Mouse (Mus musculus) spleen, adult 2 months (tissue): Measurements from ENCODE around the gene Btd. TPM values are rescaled to one million over a fixed set of nuclear protein-coding genes. Genes with fewer than 3 reads are reported as not detected.

ENCODE experiments used
- DNase-seq, 2 experiments: peaks; one replicate each; pipeline versions ENCODE4 v3.0.0 to v3.0.0-alpha.2; 2012 to 2021; ENCODE audit warnings: low spot score in 2 of 2, low read depth in 1 of 2
- H3K27ac ChIP-seq: fragments of 200-500 bp; 2 replicates; pipeline ENCODE4 v1.5.1; 2012; ENCODE audit warnings: low read length, inconsistent platforms; ENCODE audit not compliant: insufficient read depth
- H3K27me3 ChIP-seq: fragments of 200-500 bp; 2 replicates; pipeline ENCODE4 v1.6.1; 2012; ENCODE audit warnings: mild to moderate bottlenecking, moderate library complexity, low read length, inconsistent platforms; ENCODE audit not compliant: control insufficient read depth, insufficient read depth
- H3K36me3 ChIP-seq: fragments of 200-500 bp; 2 replicates; pipeline ENCODE4 v1.6.1; 2012; ENCODE audit warnings: mild to moderate bottlenecking, low read length, inconsistent platforms; ENCODE audit not compliant: control insufficient read depth, insufficient read depth
- H3K4me1 ChIP-seq: fragments of 200-500 bp; 2 replicates; pipeline ENCODE4 v1.6.1; 2011; ENCODE audit warnings: inconsistent platforms; ENCODE audit not compliant: control insufficient read depth, insufficient read depth, insufficient read length
- H3K4me3 ChIP-seq: fragments of 200-500 bp; 2 replicates; pipeline ENCODE4 v1.5.1; 2011; ENCODE audit warnings: mild to moderate bottlenecking, inconsistent platforms; ENCODE audit not compliant: insufficient read depth, insufficient read length; ENCODE audit errors: extremely low read depth
- CTCF ChIP-seq: fragments of 200-500 bp; IDR thresholded peaks from 2 replicates; pipeline ENCODE4 v1.5.1; 2011; ENCODE audit warnings: mild to moderate bottlenecking, inconsistent platforms; ENCODE audit not compliant: insufficient read depth, insufficient read length, insufficient replicate concordance; ENCODE audit errors: extremely low read depth
- POLR2A ChIP-seq: fragments of 200-500 bp; IDR thresholded peaks from 2 replicates; pipeline ENCODE4 v1.6.1; 2011; ENCODE audit warnings: low read depth, low read length, inconsistent platforms
- WGBS: fragments of 180-500 bp; shearing (Covaris S2); methylation state at CpG from one replicate; pipeline ENCODE4 v1.1.7; 2018; 5-methylcytosine and 5-hydroxymethylcytosine counted together
- polyA plus RNA-seq: library from polyadenylated mRNA; depleted of rRNA; stranded (reverse); fragments of >200 nt; gene quantifications from 2 replicates; pipeline ENCODE4 v1.2.3, GENCODE M21; 2012; rRNA removed

The Btd gene
- polyA plus RNA-seq, result 16.8 and 19.0 TPM in 2 replicates

- Histone ChIP-seq H3K4me3 (peak within 1 kb of the TSS; percentile 80), H3K27ac (peak within 1 kb of the TSS; percentile 87), H3K27me3 (no peaks in the 10 kb centered on the region), H3K4me1 (peaks cover 2% of the 10 kb centered on the region; the same call in 1 of the 2 replicates), H3K36me3 (no peaks in the 10 kb centered on the region)
- under 1% methylated on average over 30 of the region's 30 CpGs for WGBS
- TF ChIP-seq POLR2A (peak; percentile 13; the same call in 1 of the 2 replicates), CTCF (no peak)
- peak; percentile 89 to 93 for DNase-seq
Measured at GRCm38 (mm10) chr14:31640890-31641505, at the start of gene Btd, which contains the start of gene Hacl1. Gene Btd (plus strand): TSS chr14:31641028. Gene Hacl1 (minus strand): TSS chr14:31641286.

- no peak within 1 kb of the TSS for H3K27ac ChIP-seq
- WGBS, result 94% methylated on average over 3 of the region's 3 CpGs
- peaks cover 6% of the 10 kb centered on the region; the same call in 1 of the 2 replicates for H3K4me1 ChIP-seq
- no peak for TF ChIP-seq CTCF
- TF ChIP-seq POLR2A, result no peak
- no peak for DNase-seq
- no peaks in the 10 kb centered on the region for H3K27me3 ChIP-seq
- H3K4me3 ChIP-seq, result no peak within 1 kb of the TSS
- H3K36me3 ChIP-seq, result no peaks in the 10 kb centered on the region
Measured at GRCm38 (mm10) chr14:31591243-31591642, 49.6 kb upstream of the Btd start, which contains the start of gene Colq. Gene Colq (minus strand): TSS chr14:31591343.

GRCm38 (mm10) chr14:31593036-31593435, 47.8 kb upstream of the Btd start:
- Histone ChIP-seq H3K4me1 (peaks cover 6% of the 10 kb centered on the region), H3K27me3 (no peaks in the 10 kb centered on the region), H3K36me3 (no peaks in the 10 kb centered on the region), H3K27ac (0 out of 2 replicates have a peak overlapping the region, but pooled peaks have one; percentile 25), H3K4me3 (no peak overlapping the region)
- no peak for TF ChIP-seq CTCF
- TF ChIP-seq POLR2A, result no peak
- WGBS, result 18% methylated on average over 2 of the region's 2 CpGs
- DNase-seq, result no peak

DNA sequence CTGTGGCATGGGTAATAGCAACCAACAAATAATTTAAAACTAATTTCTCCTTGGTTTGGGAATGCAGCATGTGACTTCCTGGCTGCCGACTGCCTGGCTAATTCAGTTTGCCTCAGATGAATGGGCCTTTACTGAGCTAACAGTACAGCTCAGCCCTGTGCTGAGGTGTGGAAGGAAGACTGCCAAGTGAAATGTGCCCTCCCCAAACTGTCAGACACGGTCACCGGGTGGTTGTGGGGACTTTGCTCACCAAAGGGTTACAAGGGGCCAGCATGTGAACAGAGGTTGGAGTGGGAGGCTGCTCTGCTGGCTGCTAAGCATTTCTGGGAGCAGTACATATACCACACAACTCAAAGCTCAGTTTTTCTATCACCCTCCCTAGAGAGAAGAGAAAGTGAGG, 46.1 kb upstream of the Btd start:
- no peak for TF ChIP-seq CTCF
- TF ChIP-seq POLR2A, result no peak
- peaks cover 6% of the 10 kb centered on the region for H3K4me1 ChIP-seq
- no peak overlapping the region for H3K27ac ChIP-seq
- no peaks in the 10 kb centered on the region for H3K27me3 ChIP-seq
- WGBS, result 49% methylated on average over 3 of the region's 3 CpGs
- no peak for DNase-seq
- no peak overlapping the region for H3K4me3 ChIP-seq
- no peaks in the 10 kb centered on the region for H3K36me3 ChIP-seq

GRCm38 (mm10) chr14:31596408-31596807, 44.4 kb upstream of the Btd start:
- peaks cover 6% of the 10 kb centered on the region for H3K4me1 ChIP-seq
- no peak overlapping the region for H3K4me3 ChIP-seq
- no peaks in the 10 kb centered on the region for H3K27me3 ChIP-seq
- no peak for TF ChIP-seq POLR2A
- no peak for TF ChIP-seq CTCF
- 15% methylated on average over 7 of the region's 7 CpGs for WGBS
- DNase-seq, result no peak
- H3K27ac ChIP-seq, result no peak overlapping the region
- no peaks in the 10 kb centered on the region for H3K36me3 ChIP-seq

DNA sequence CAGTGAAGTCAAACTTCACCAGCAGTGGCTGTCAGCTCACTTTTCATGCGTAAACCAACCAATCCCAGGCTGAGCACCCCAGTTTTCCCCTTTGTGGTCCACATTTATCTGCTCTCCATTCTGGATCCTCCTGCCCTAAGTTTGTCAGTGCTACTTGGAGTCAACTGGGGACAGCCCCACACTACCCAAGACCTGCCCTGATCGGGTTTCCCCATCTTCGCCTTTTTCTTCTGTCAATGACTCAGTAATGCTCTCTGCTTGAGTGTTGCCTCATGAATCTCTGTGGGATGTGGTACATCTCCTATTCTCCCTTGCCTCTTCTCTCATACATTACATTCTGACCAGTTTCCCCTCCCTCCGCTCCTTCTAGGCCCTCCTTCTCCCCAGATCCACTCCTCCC, 43.4 kb upstream of the Btd start:
- WGBS, result 75% methylated on average over 4 of the region's 4 CpGs
- Histone ChIP-seq H3K4me3 (no peak overlapping the region), H3K36me3 (no peaks in the 10 kb centered on the region), H3K27ac (no peak overlapping the region), H3K4me1 (peaks cover 6% of the 10 kb centered on the region), H3K27me3 (no peaks in the 10 kb centered on the region)
- DNase-seq, result no peak
- no peak for TF ChIP-seq POLR2A
- no peak for TF ChIP-seq CTCF
